Mouse (Mus musculus) heart, embryonic 13.5 days (tissue): ENCODE results near the gene Zdhhc22. TPM values are rescaled to one million over a fixed set of nuclear protein-coding genes. Genes with fewer than 3 reads are reported as not detected.

ENCODE experiments used
- ATAC-seq: fragments of 200-750 bp; cut with Nextera tagmentation; 2 replicates; pipeline ENCODE4 v1.8.0; 2017; ENCODE audit warnings: moderate TSS enrichment; ENCODE audit not compliant: insufficient number of reproducible peaks, low FRiP score, low TSS enrichment; ENCODE audit errors: extremely low read depth
- H3K27ac ChIP-seq: fragments of 300-500 bp; sonication (generic); replicated peaks from 2 replicates; pipeline ENCODE4 v1.5.1; 2015; ENCODE audit warnings: moderate library complexity, mild to moderate bottlenecking, inconsistent platforms
- H3K27me3 ChIP-seq: fragments of 300-500 bp; sonication (generic); replicated peaks from 2 replicates; pipeline ENCODE4 v1.6.1; 2015; ENCODE audit warnings: mild to moderate bottlenecking, inconsistent platforms
- H3K36me3 ChIP-seq: fragments of 300-500 bp; sonication (generic); 2 replicates; pipeline ENCODE4 v1.6.1; 2015; ENCODE audit warnings: mild to moderate bottlenecking, inconsistent platforms
- H3K4me1 ChIP-seq: fragments of 300-500 bp; sonication (generic); 2 replicates; pipeline ENCODE4 v1.6.1; 2015; ENCODE audit warnings: inconsistent platforms
- H3K4me2 ChIP-seq: fragments of 300-500 bp; sonication (generic); 2 replicates; pipeline ENCODE4 v1.6.1; 2015; ENCODE audit warnings: inconsistent platforms, mild to moderate bottlenecking, moderate library complexity
- H3K4me3 ChIP-seq: fragments of 300-500 bp; sonication (generic); 2 replicates; pipeline ENCODE4 v1.5.1; 2015; ENCODE audit warnings: moderate library complexity, mild to moderate bottlenecking, inconsistent platforms
- H3K9ac ChIP-seq: fragments of 300-500 bp; sonication (generic); 2 replicates; pipeline ENCODE4 v1.6.1; 2015; ENCODE audit warnings: inconsistent platforms, mild to moderate bottlenecking, moderate library complexity
- H3K9me3 ChIP-seq: fragments of 300-500 bp; sonication (generic); 2 replicates; pipeline ENCODE4 v1.6.1; 2016; ENCODE audit warnings: inconsistent platforms
- WGBS: fragments of 180-500 bp; shearing (Covaris S2); methylation state at CpG from one replicate; pipeline ENCODE4 v1.1.7; 2015; ENCODE audit warnings: mixed read lengths; 5-methylcytosine and 5-hydroxymethylcytosine counted together
- polyA plus RNA-seq: library from polyadenylated mRNA; unstranded; fragments of >200 nt; fragmentation: Nextera tagmentation; extraction: Ambion mirVana; gene quantifications from 2 replicates; pipeline ENCODE4 v1.2.1, GENCODE M21; 2015

Gene Zdhhc22
- polyA plus RNA-seq: 0.04 and 0.09 TPM in 2 replicates

GRCm38 (mm10) chr12:86989890-86990754 lies at the start of gene Zdhhc22:
Gene Zdhhc22 (minus strand): TSS chr12:86990430.
- H3K27me3 ChIP-seq: peaks cover 94% of the 10 kb centered on the region
- H3K4me1 ChIP-seq: peaks cover 14% of the 10 kb centered on the region
- peak within 1 kb of the TSS; percentile 39 for H3K4me3 ChIP-seq
- H3K9ac ChIP-seq: no peak within 1 kb of the TSS
- no peaks in the 10 kb centered on the region for H3K36me3 ChIP-seq
- no peaks in the 10 kb centered on the region for H3K9me3 ChIP-seq
- no peak for ATAC-seq
- WGBS: under 1% methylated on average over 55 of the region's 68 CpGs
- H3K27ac ChIP-seq: no peak within 1 kb of the TSS
- peak within 1 kb of the TSS; percentile 62 for H3K4me2 ChIP-seq

GRCm38 (mm10) chr12:87036631-87037030 lies 46.4 kb upstream of the Zdhhc22 start:
- H3K36me3 ChIP-seq: no peaks in the 10 kb centered on the region
- no peaks in the 10 kb centered on the region for H3K4me1 ChIP-seq
- no peak overlapping the region for H3K4me3 ChIP-seq
- peaks cover 9% of the 10 kb centered on the region; the same call in 1 of the 2 replicates for H3K27me3 ChIP-seq
- ATAC-seq: no peak
- no peaks in the 10 kb centered on the region for H3K9me3 ChIP-seq
- no peak overlapping the region for H3K9ac ChIP-seq
- H3K4me2 ChIP-seq: no peak overlapping the region
- 88% methylated on average over 7 of the region's 7 CpGs for WGBS
- H3K27ac ChIP-seq: no peak overlapping the region

GRCm38 (mm10) chr12:87031163-87031763 lies 41.0 kb upstream of the Zdhhc22 start:
- H3K27me3 ChIP-seq: peaks cover 37% of the 10 kb centered on the region
- H3K4me3 ChIP-seq: no peak overlapping the region
- ATAC-seq: no peak
- no peaks in the 10 kb centered on the region for H3K9me3 ChIP-seq
- H3K9ac ChIP-seq: no peak overlapping the region
- no peak overlapping the region for H3K4me2 ChIP-seq
- H3K36me3 ChIP-seq: no peaks in the 10 kb centered on the region
- H3K27ac ChIP-seq: no peak overlapping the region
- WGBS: 58% methylated on average over 5 of the region's 5 CpGs
- H3K4me1 ChIP-seq: peaks cover 14% of the 10 kb centered on the region

- H3K4me1 ChIP-seq: peaks cover 16% of the 10 kb centered on the region
- no peak overlapping the region for H3K27ac ChIP-seq
- no peaks in the 10 kb centered on the region for H3K9me3 ChIP-seq
- 56% methylated on average over 5 of the region's 5 CpGs for WGBS
- H3K27me3 ChIP-seq: peaks cover 55% of the 10 kb centered on the region
- H3K4me2 ChIP-seq: no peak overlapping the region
- no peak for ATAC-seq
- no peak overlapping the region for H3K4me3 ChIP-seq
- no peak overlapping the region for H3K9ac ChIP-seq
- H3K36me3 ChIP-seq: no peaks in the 10 kb centered on the region
Measured at GRCm38 (mm10) chr12:87029251-87029976, 39.2 kb upstream of the Zdhhc22 start.

- H3K9ac ChIP-seq: no peak overlapping the region
- no peak overlapping the region for H3K4me2 ChIP-seq
- peaks cover 65% of the 10 kb centered on the region for H3K27me3 ChIP-seq
- 50% methylated on average over 2 of the region's 2 CpGs for WGBS
- H3K9me3 ChIP-seq: no peaks in the 10 kb centered on the region
- H3K4me1 ChIP-seq: peaks cover 16% of the 10 kb centered on the region
- no peak overlapping the region for H3K27ac ChIP-seq
- ATAC-seq: no peak
- no peaks in the 10 kb centered on the region for H3K36me3 ChIP-seq
- H3K4me3 ChIP-seq: no peak overlapping the region
Measured at GRCm38 (mm10) chr12:87028068-87028467, 37.8 kb upstream of the Zdhhc22 start.

- H3K9me3 ChIP-seq: no peaks in the 10 kb centered on the region
- peaks cover 16% of the 10 kb centered on the region for H3K4me1 ChIP-seq
- no peak overlapping the region for H3K4me3 ChIP-seq
- no peak overlapping the region for H3K4me2 ChIP-seq
- peaks cover 67% of the 10 kb centered on the region for H3K27me3 ChIP-seq
- no peak overlapping the region for H3K9ac ChIP-seq
- no peaks in the 10 kb centered on the region for H3K36me3 ChIP-seq
- ATAC-seq: no peak
- H3K27ac ChIP-seq: no peak overlapping the region
- 40% methylated on average over 5 of the region's 5 CpGs for WGBS
Measured at GRCm38 (mm10) chr12:87027391-87027790, 37.2 kb upstream of the Zdhhc22 start.

- Histone ChIP-seq H3K27ac (no peak overlapping the region), H3K4me2 (peak overlapping the region; percentile 62), H3K4me1 (peaks cover 16% of the 10 kb centered on the region), H3K9me3 (no peaks in the 10 kb centered on the region), H3K27me3 (peaks cover 72% of the 10 kb centered on the region), H3K9ac (0 out of 2 replicates have a peak overlapping the region, but pooled peaks have one; percentile 25), H3K4me3 (peak overlapping the region; percentile 32), H3K36me3 (no peaks in the 10 kb centered on the region)
- no peak for ATAC-seq
- 15% methylated on average over 8 of the region's 8 CpGs for WGBS
Measured at GRCm38 (mm10) chr12:87026871-87027240, 36.6 kb upstream of the Zdhhc22 start.

- H3K4me2 ChIP-seq: peak overlapping the region; percentile 62
- no peaks in the 10 kb centered on the region for H3K36me3 ChIP-seq
- H3K4me3 ChIP-seq: peak overlapping the region; percentile 32
- no peaks in the 10 kb centered on the region for H3K9me3 ChIP-seq
- H3K9ac ChIP-seq: 0 out of 2 replicates have a peak overlapping the region, but pooled peaks have one; percentile 25
- H3K27me3 ChIP-seq: peaks cover 77% of the 10 kb centered on the region
- no peak for ATAC-seq
- no peak overlapping the region for H3K27ac ChIP-seq
- H3K4me1 ChIP-seq: peaks cover 14% of the 10 kb centered on the region
- WGBS: 2% methylated on average over 30 of the region's 30 CpGs
Measured at GRCm38 (mm10) chr12:87026109-87026870, 36.1 kb upstream of the Zdhhc22 start.

- no peak overlapping the region for H3K4me3 ChIP-seq
- peaks cover 8% of the 10 kb centered on the region; the same call in 1 of the 2 replicates for H3K4me1 ChIP-seq
- H3K4me2 ChIP-seq: no peak overlapping the region
- H3K36me3 ChIP-seq: no peaks in the 10 kb centered on the region
- peaks cover 69% of the 10 kb centered on the region for H3K27me3 ChIP-seq
- H3K9ac ChIP-seq: no peak overlapping the region
- ATAC-seq: no peak
- no peaks in the 10 kb centered on the region for H3K9me3 ChIP-seq
- WGBS: 67% methylated on average over 3 of the region's 3 CpGs
- H3K27ac ChIP-seq: no peak overlapping the region
Measured at GRCm38 (mm10) chr12:87023456-87023855, 33.2 kb upstream of the Zdhhc22 start.

- peaks cover 8% of the 10 kb centered on the region; the same call in 1 of the 2 replicates for H3K4me1 ChIP-seq
- 70% methylated on average over 2 of the region's 2 CpGs for WGBS
- H3K4me2 ChIP-seq: no peak overlapping the region
- no peaks in the 10 kb centered on the region for H3K36me3 ChIP-seq
- no peak overlapping the region for H3K9ac ChIP-seq
- no peak overlapping the region for H3K4me3 ChIP-seq
- no peak overlapping the region for H3K27ac ChIP-seq
- ATAC-seq: no peak
- no peaks in the 10 kb centered on the region for H3K9me3 ChIP-seq
- peaks cover 55% of the 10 kb centered on the region for H3K27me3 ChIP-seq
Measured at GRCm38 (mm10) chr12:87022006-87022405, 31.8 kb upstream of the Zdhhc22 start.
